Mouse (Mus musculus) limb, embryonic 11.5 days (tissue): ENCODE measurements around the gene Aatk. TPM values are rescaled to one million over a fixed set of nuclear protein-coding genes. Genes with fewer than 3 reads are reported as not detected.
A peak's percentile ranks its signal among the peaks of the same experiment; 100 is the strongest.

Source experiments
- ATAC-seq: fragments of 200-750 bp; cut with Nextera tagmentation; 2 replicates; pipeline ENCODE4 v1.8.0; 2017; ENCODE audit warnings: low read depth; ENCODE audit not compliant: insufficient number of reproducible peaks, low FRiP score, low TSS enrichment
- DNase-seq: peaks from one replicate; pipeline ENCODE4 v3.0.0-alpha.2; 2015; ENCODE audit warnings: low spot score
- H3K27ac ChIP-seq: fragments of 300-500 bp; sonication (generic); replicated peaks from 2 replicates; pipeline ENCODE4 v1.5.1; 2014; ENCODE audit warnings: low read depth, mild to moderate bottlenecking, low read length
- H3K27me3 ChIP-seq: fragments of 300-500 bp; sonication (generic); 2 replicates; pipeline ENCODE4 v1.6.1; 2014; ENCODE audit warnings: mild to moderate bottlenecking, low read length, mixed read lengths; ENCODE audit not compliant: control insufficient read depth, insufficient read depth
- H3K36me3 ChIP-seq: fragments of 300-500 bp; sonication (generic); 2 replicates; pipeline ENCODE4 v1.6.1; 2014; ENCODE audit warnings: mild to moderate bottlenecking, low read length, moderate library complexity, mixed read lengths; ENCODE audit not compliant: control insufficient read depth, insufficient read depth
- H3K4me1 ChIP-seq: fragments of 300-500 bp; sonication (generic); 2 replicates; pipeline ENCODE4 v1.6.1; 2014; ENCODE audit warnings: low read length, mixed read lengths; ENCODE audit not compliant: control insufficient read depth, insufficient read depth
- H3K4me2 ChIP-seq: fragments of 300-500 bp; sonication (generic); 2 replicates; pipeline ENCODE4 v1.6.1; 2014; ENCODE audit warnings: low read depth, mild to moderate bottlenecking, moderate library complexity; ENCODE audit not compliant: severe bottlenecking
- H3K4me3 ChIP-seq: fragments of 300-500 bp; sonication (generic); 2 replicates; pipeline ENCODE4 v1.5.1; 2014; ENCODE audit warnings: low read depth, low read length
- H3K9ac ChIP-seq: fragments of 300-500 bp; sonication (generic); 2 replicates; pipeline ENCODE4 v1.6.1; 2014; ENCODE audit warnings: mild to moderate bottlenecking, low read length
- H3K9me3 ChIP-seq: fragments of 300-500 bp; sonication (generic); 2 replicates; pipeline ENCODE4 v1.6.1; 2016; ENCODE audit warnings: low read length; ENCODE audit not compliant: control insufficient read depth
- WGBS: fragments of 180-500 bp; shearing (Covaris S2); extraction: QIAGEN DNeasy Blood & Tissue Kit; methylation state at CpG from one replicate; pipeline ENCODE4 v1.1.7; 2014; 5-methylcytosine and 5-hydroxymethylcytosine counted together
- polyA plus RNA-seq: library from polyadenylated mRNA; unstranded; fragments of >200 nt; fragmentation: Nextera tagmentation; extraction: Ambion mirVana; gene quantifications from 2 replicates; pipeline ENCODE4 v1.2.1, GENCODE M21; 2014

The Aatk gene
- polyA plus RNA-seq, 1 experiment from 2014 or later, result 1.8 TPM

DNA sequence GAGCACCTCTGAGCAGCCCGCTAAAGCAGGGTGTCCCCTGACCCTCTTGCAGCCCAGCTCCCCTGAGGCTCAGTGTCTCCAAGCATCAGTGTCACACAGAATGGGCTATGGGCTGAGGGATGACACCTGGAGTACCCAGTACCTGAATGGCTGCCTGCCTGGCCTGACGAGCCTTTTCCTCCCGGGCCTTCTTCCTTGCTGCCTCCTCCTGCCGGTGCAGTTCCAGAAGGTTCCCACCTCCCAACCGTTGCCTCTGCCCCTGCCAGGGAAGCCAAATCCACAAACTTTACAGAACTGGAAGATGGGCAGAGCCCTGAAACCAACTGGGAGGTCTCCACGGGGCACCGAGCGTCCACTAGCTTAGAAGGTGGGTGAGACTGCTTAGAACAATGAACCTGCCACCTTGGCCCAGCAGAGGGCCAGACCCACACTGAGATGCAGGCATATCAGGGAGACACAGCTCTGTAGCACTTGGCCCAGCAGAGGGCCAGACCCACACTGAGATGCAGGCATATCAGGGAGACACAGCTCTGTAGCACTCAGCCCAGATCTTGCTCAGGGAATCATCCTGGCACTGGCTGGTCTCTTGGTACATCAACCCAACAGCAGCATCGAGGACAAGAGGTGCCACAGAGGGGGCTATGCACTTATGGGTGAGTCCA, 26.1 kb upstream of the Aatk start:
- H3K27ac ChIP-seq, result no peak overlapping the region
- WGBS, result 88% methylated on average over 9 of the region's 9 CpGs
- H3K9me3 ChIP-seq, result no peaks in the 10 kb centered on the region
- no peak overlapping the region for H3K4me2 ChIP-seq
- peaks cover 16% of the 10 kb centered on the region for H3K36me3 ChIP-seq
- H3K9ac ChIP-seq, result no peak overlapping the region
- H3K27me3 ChIP-seq, result no peaks in the 10 kb centered on the region
- no peak for DNase-seq
- no peak overlapping the region for H3K4me3 ChIP-seq
- no peak for ATAC-seq
- peaks cover 10% of the 10 kb centered on the region; the same call in 1 of the 2 replicates for H3K4me1 ChIP-seq

DNA sequence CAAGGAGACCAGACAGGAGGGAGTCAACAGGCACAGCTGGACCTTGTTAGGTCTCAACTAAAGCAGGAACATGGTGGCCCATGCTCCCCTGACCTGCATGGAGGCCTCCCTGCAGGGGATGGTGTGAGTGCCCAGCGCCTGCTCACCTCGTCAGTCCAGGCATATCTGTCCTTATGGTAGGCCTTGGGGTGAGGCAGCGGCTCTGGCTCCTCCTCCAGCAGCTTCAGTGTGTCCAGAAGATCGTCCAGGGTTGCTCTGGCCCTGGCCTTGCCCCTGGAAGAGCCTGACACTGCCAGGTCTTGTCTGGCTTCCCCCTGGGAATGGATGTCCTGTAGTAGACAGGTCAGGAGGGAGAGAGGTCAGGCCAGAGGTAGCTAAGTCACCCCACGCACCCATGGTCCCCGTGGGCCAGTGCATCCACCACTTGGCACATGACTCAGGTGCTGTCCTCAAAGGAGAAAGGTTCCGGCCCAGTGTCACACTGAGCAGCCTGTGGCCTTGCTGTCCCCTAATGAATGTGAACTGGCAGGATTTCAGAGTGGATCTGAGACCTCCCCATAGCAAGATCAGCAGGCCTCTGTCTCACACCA, 24.9 kb upstream of the Aatk start:
- no peak overlapping the region for H3K4me3 ChIP-seq
- H3K4me1 ChIP-seq, result peaks cover 10% of the 10 kb centered on the region; the same call in 1 of the 2 replicates
- no peak for DNase-seq
- no peaks in the 10 kb centered on the region for H3K9me3 ChIP-seq
- no peak for ATAC-seq
- no peak overlapping the region for H3K27ac ChIP-seq
- WGBS, result 75% methylated on average over 7 of the region's 7 CpGs
- H3K27me3 ChIP-seq, result no peaks in the 10 kb centered on the region
- H3K9ac ChIP-seq, result no peak overlapping the region
- H3K4me2 ChIP-seq, result no peak overlapping the region
- peaks cover 18% of the 10 kb centered on the region for H3K36me3 ChIP-seq

DNA sequence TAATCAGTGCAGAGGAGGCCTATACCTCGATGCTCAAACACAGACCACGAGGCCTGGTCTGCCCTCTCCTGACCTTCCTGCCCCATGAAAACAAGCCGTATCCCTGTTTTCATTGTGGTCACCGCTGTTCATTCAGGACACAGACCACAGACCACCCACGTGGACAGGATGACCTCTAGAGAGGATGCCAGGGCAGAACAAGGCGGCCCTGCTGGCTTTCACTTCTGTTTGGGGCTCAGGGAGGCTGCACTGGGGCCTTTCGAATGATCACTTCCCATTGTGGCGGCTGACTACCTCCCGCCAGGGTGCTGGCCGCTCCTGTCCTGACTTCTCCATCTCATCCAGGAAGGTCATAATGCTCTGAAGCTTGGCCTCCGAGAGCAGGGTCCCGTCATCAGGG, 24.1 kb upstream of the Aatk start:
- H3K9me3 ChIP-seq, result no peaks in the 10 kb centered on the region
- no peak overlapping the region for H3K4me3 ChIP-seq
- H3K27me3 ChIP-seq, result no peaks in the 10 kb centered on the region
- H3K9ac ChIP-seq, result no peak overlapping the region
- DNase-seq (no peak), ATAC-seq (no peak)
- H3K4me2 ChIP-seq, result no peak overlapping the region
- 64% methylated on average over 12 of the region's 12 CpGs for WGBS
- H3K36me3 ChIP-seq, result peaks cover 14% of the 10 kb centered on the region
- peaks cover 10% of the 10 kb centered on the region; the same call in 1 of the 2 replicates for H3K4me1 ChIP-seq
- H3K27ac ChIP-seq, result no peak overlapping the region

DNA sequence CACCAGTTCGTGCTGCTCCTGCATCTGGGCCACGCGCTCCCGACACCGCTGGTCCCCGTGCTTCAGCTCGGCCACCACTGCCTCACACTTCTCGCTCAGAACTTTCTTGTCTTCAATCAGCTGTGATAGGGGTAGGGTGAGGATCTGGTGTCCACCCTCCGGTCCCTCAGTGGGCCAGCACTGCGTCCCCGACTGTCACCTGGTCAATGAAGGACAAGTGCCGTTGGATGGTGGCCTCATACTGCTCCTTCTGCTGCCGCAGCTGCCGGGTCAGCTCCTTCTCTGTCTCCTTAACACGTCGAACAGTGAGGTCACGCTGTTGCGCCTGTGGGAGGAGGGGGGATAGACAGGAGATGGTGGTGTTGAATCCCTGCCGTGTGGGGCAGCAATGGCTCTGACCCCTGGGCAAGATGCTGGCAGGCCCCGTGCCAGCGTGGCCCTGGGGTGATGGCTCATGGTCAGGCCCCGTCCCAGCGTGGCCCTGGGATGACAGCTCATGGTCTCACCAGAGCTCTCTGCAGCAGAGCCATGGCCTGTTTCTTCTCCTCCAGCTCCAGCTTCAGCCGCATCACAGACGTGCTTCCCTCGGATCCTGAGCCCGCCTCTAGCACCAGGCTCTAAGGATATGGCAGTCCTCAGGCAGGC, 23.4 kb upstream of the Aatk start:
- Histone ChIP-seq H3K4me2 (no peak overlapping the region), H3K4me1 (peaks cover 8% of the 10 kb centered on the region; the same call in 1 of the 2 replicates), H3K4me3 (no peak overlapping the region), H3K9me3 (no peaks in the 10 kb centered on the region), H3K36me3 (peaks cover 14% of the 10 kb centered on the region), H3K27ac (no peak overlapping the region), H3K27me3 (no peaks in the 10 kb centered on the region), H3K9ac (no peak overlapping the region)
- DNase-seq, result no peak
- no peak for ATAC-seq
- 91% methylated on average over 27 of the region's 27 CpGs for WGBS

DNA sequence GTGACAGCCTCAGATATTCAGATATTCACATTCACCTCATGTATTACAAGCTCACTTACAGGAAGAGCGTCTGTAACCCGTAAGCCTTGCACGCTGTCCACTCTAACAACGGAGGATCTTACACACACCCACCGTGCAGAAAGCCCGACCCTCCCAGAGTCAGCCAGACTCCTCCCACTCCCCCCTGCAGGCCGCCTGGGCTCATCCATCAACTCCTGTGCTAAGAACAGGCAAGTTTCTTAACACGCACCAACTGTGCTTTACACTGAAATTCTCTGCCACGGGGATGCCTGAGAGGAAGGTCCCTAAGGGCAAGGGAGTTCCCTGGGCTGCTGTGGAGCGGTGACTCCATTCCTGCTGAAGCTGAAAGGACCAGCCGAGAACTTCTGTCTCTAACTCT, 22.3 kb upstream of the Aatk start:
- no peaks in the 10 kb centered on the region for H3K9me3 ChIP-seq
- no peaks in the 10 kb centered on the region for H3K4me1 ChIP-seq
- H3K36me3 ChIP-seq, result peaks cover 12% of the 10 kb centered on the region
- DNase-seq (no peak), ATAC-seq (no peak)
- no peak overlapping the region for H3K4me2 ChIP-seq
- H3K27me3 ChIP-seq, result no peaks in the 10 kb centered on the region
- WGBS, result 41% methylated on average over 11 of the region's 11 CpGs
- H3K27ac ChIP-seq, result no peak overlapping the region
- peak overlapping the region; percentile 27; the same call in 1 of the 2 replicates for H3K9ac ChIP-seq
- no peak overlapping the region for H3K4me3 ChIP-seq

DNA sequence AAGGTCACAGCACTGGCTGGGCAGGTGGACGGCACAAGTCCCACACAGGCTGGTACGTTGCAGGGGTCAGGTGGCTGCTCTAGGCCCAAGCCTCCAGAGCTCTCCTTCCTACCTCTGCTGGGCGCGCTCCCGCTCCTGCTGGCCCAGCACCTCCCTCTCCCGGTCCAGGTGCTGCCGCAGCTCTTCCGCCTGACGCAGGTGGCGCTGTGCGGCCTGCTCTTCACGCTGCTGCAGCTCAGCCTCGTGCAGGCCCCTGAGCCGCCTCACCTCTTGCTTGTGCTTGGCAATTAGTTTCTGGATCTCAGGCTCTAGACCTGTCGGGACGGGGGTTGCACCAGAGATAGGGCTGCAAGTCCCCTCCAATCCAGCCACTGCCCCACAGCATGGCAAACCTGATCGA, 20.9 kb upstream of the Aatk start:
- H3K27ac ChIP-seq, result no peak overlapping the region
- no peak for ATAC-seq
- WGBS, result 51% methylated on average over 17 of the region's 17 CpGs

DNA sequence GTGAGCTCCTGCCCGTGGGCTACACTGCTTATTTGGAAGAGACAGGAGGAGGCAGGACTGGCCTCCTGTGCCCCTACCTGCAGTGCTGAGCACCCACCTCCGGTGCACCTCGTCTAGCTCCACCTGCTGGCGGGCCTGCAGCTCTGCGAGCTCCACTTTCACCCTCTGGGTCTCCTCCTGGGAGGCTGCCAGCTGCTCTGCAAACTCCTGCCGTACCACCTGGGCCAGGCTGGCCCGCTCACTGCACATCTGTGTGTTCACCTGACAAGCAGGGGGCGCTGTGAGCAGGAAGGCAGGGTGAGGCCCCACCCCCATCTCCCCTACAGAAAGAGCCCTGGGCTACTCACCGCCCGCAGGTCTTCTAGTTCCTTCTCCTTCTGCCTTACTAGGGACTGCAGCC, 18.3 kb upstream of the Aatk start:
- DNase-seq (peak; percentile 66), ATAC-seq (peak; percentile 16; the same call in 1 of the 2 replicates)
- no peaks in the 10 kb centered on the region for H3K9me3 ChIP-seq
- H3K4me3 ChIP-seq, result no peak overlapping the region
- no peaks in the 10 kb centered on the region for H3K27me3 ChIP-seq
- no peak overlapping the region for H3K4me2 ChIP-seq
- no peak overlapping the region for H3K9ac ChIP-seq
- no peak overlapping the region for H3K27ac ChIP-seq
- no peaks in the 10 kb centered on the region for H3K4me1 ChIP-seq
- H3K36me3 ChIP-seq, result peaks cover 9% of the 10 kb centered on the region; the same call in 1 of the 2 replicates
- WGBS, result 36% methylated on average over 10 of the region's 10 CpGs

More for the DNA sequence above, 20.9 kb upstream of the Aatk start:
- no peaks in the 10 kb centered on the region for H3K9me3 ChIP-seq
- DNase-seq, result peak; percentile 49
- peaks cover 14% of the 10 kb centered on the region; the same call in 1 of the 2 replicates for H3K36me3 ChIP-seq
- H3K27me3 ChIP-seq, result no peaks in the 10 kb centered on the region
- H3K9ac ChIP-seq, result no peak overlapping the region
- no peak overlapping the region for H3K4me3 ChIP-seq
- no peaks in the 10 kb centered on the region for H3K4me1 ChIP-seq
- H3K4me2 ChIP-seq, result no peak overlapping the region

DNA sequence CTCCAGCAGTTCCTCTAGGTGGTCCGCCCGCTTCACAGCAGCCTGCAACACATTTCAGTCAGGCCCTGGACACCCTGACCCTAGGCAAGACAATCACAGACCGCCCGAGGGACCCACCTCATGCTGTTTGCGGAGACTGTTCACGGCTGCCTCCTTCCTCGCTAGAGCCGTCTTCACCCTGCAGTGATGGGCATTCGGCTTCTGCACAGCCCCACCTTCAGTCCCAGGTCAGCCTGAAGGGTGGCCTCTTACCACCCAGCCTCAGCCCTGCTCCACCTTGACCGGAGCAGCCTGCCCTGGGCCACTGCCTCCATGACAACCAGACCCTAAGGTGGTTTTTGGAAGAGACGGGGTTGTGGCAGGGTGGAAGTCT, 17.7 kb upstream of the Aatk start:
- ATAC-seq (no peak), DNase-seq (no peak)
- Histone ChIP-seq H3K9ac (no peak overlapping the region), H3K4me2 (no peak overlapping the region), H3K9me3 (no peaks in the 10 kb centered on the region), H3K4me1 (no peaks in the 10 kb centered on the region), H3K36me3 (peaks cover 7% of the 10 kb centered on the region; the same call in 1 of the 2 replicates), H3K27ac (no peak overlapping the region), H3K4me3 (no peak overlapping the region), H3K27me3 (no peaks in the 10 kb centered on the region)
- WGBS, result 91% methylated on average over 11 of the region's 11 CpGs
